Mouse (Mus musculus) neural tube, embryonic 11.5 days (tissue): ENCODE measurements at regions not wholly inside any gene's neighbourhood (a gene's known extent, or its start where the extent isn't known, plus 50 kb on each side); places are given as distances from the start of the nearest gene placed in this dataset.

Experiments used
- ATAC-seq: fragments of 200-750 bp; cut with Nextera tagmentation; 2 replicates; pipeline ENCODE4 v1.8.0; 2017; ENCODE audit warnings: moderate number of reproducible peaks, mild to moderate bottlenecking, moderate TSS enrichment, moderate library complexity; ENCODE audit not compliant: insufficient read depth, low FRiP score, low TSS enrichment
- DNase-seq: peaks from one replicate; pipeline ENCODE4 v3.0.0-alpha.2; 2015; ENCODE audit warnings: low spot score
- H3K27ac ChIP-seq: fragments of 300-500 bp; sonication (generic); 2 replicates; pipeline ENCODE4 v1.5.1; 2014; ENCODE audit warnings: low read depth, mild to moderate bottlenecking, low read length
- H3K27me3 ChIP-seq: fragments of 300-500 bp; sonication (generic); 2 replicates; pipeline ENCODE4 v1.6.1; 2014; ENCODE audit warnings: mild to moderate bottlenecking, low read length, mixed read lengths; ENCODE audit not compliant: control insufficient read depth, insufficient read depth
- H3K36me3 ChIP-seq: fragments of 300-500 bp; sonication (generic); 2 replicates; pipeline ENCODE4 v1.6.1; 2014; ENCODE audit warnings: mild to moderate bottlenecking, low read length, moderate library complexity, mixed read lengths; ENCODE audit not compliant: control insufficient read depth, insufficient read depth
- H3K4me1 ChIP-seq: fragments of 300-500 bp; sonication (generic); 2 replicates; pipeline ENCODE4 v1.6.1; 2014; ENCODE audit warnings: low read length, mixed read lengths; ENCODE audit not compliant: control insufficient read depth, insufficient read depth
- H3K4me2 ChIP-seq: fragments of 300-500 bp; sonication (generic); 2 replicates; pipeline ENCODE4 v1.6.1; 2014; ENCODE audit warnings: low read depth, mild to moderate bottlenecking, moderate library complexity
- H3K4me3 ChIP-seq: fragments of 300-500 bp; sonication (generic); 2 replicates; pipeline ENCODE4 v1.5.1; 2014; ENCODE audit warnings: low read depth, low read length
- H3K9ac ChIP-seq: fragments of 300-500 bp; sonication (generic); 2 replicates; pipeline ENCODE4 v1.6.1; 2014; ENCODE audit warnings: mild to moderate bottlenecking, low read length
- H3K9me3 ChIP-seq: fragments of 300-500 bp; sonication (generic); 2 replicates; pipeline ENCODE4 v1.6.1; 2016; ENCODE audit warnings: low read length; ENCODE audit not compliant: control insufficient read depth
- WGBS: fragments of 180-500 bp; shearing (Covaris S2); extraction: QIAGEN DNeasy Blood & Tissue Kit; methylation state at CpG from one replicate; pipeline ENCODE4 v1.1.7; 2014; 5-methylcytosine and 5-hydroxymethylcytosine counted together

DNA sequence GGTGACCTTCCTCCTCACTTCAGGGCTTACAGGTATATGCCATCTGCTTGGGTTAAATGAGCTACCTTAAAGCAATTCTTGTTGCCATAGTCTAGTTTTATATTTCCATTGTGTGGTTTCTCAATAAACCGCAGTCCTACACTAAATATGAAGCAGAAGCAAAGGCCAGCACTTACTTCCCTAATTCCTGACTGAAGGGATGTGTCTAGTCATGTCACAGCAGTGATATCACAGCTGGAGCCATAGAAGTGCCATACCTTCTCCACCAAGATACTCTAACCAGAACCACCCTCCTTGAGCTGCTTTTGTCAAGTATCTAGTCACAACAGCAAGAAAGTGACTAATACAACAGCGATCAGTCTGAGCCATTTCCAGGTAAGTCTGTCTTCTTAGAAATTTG, 283.6 kb upstream of the Myo3a start:
- WGBS, result 80% methylated on average over 2 of the region's 2 CpGs
- Histone ChIP-seq H3K27me3 (no peaks in the 10 kb centered on the region), H3K27ac (no peak overlapping the region), H3K4me2 (no peak overlapping the region), H3K9me3 (no peaks in the 10 kb centered on the region), H3K9ac (no peak overlapping the region), H3K4me1 (no peaks in the 10 kb centered on the region), H3K4me3 (no peak overlapping the region), H3K36me3 (no peaks in the 10 kb centered on the region)
- ATAC-seq, result no peak
- DNase-seq, result no peak

GRCm38 (mm10) chr2:21946484-21946883, 280.8 kb upstream of the Myo3a start:
- Histone ChIP-seq H3K9me3 (no peaks in the 10 kb centered on the region), H3K4me2 (no peak overlapping the region), H3K27ac (no peak overlapping the region), H3K36me3 (no peaks in the 10 kb centered on the region), H3K4me1 (no peaks in the 10 kb centered on the region), H3K27me3 (no peaks in the 10 kb centered on the region), H3K4me3 (no peak overlapping the region), H3K9ac (no peak overlapping the region)
- WGBS, result 89% methylated on average over 2 of the region's 2 CpGs
- DNase-seq, result no peak
- no peak for ATAC-seq

- Histone ChIP-seq H3K9me3 (no peaks in the 10 kb centered on the region), H3K4me2 (no peak overlapping the region), H3K27ac (no peak overlapping the region), H3K9ac (no peak overlapping the region), H3K27me3 (no peaks in the 10 kb centered on the region), H3K36me3 (no peaks in the 10 kb centered on the region), H3K4me3 (no peak overlapping the region), H3K4me1 (no peaks in the 10 kb centered on the region)
- WGBS, result 73% methylated on average over 3 of the region's 3 CpGs
- DNase-seq (no peak), ATAC-seq (no peak)
Measured at GRCm38 (mm10) chr2:21951279-21951678, 276.0 kb upstream of the Myo3a start.

DNA sequence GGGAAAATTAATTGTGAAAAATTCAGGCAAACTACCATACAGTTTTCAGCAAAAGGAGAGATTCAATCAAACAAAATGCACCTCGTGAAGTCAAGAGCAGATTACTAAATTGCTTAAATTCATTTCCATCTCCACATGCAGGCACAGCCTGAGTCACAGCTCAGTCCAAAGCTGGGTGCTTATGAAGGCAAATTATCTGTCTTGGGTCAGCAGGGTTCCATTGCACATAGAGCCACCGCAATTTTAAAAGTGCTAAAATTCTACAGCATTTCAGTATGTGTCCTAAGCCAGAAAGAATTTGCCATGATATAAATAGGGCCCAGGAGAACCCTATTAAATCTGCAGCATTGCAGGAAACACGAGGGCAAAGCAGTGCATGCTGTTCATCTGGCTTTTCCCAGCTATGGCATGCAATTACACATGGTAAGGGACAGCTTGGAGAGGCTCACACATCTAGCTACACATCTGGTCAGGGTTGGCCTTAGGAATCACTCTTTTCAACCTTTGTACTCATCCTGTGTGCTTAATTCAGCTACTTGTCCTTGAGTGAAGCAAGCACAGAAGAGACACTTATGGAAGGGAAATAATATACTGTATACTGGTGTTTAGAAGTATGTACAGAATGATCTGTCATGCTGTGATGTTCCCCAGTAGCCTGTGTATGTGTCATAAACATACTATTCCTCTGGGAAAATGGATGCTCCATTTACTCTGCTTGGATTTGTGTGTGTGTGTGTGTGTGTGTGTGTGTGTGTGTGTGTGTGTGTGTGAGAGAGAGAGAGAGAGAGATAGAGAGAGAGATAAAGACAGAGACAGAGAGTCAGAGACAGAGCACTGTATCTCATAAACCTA, 271.0 kb upstream of the Myo3a start:
- Histone ChIP-seq H3K27ac (no peak overlapping the region), H3K27me3 (no peaks in the 10 kb centered on the region), H3K4me3 (no peak overlapping the region), H3K9ac (no peak overlapping the region), H3K4me2 (no peak overlapping the region), H3K9me3 (no peaks in the 10 kb centered on the region), H3K36me3 (no peaks in the 10 kb centered on the region), H3K4me1 (no peaks in the 10 kb centered on the region)
- ATAC-seq (no peak), DNase-seq (no peak)
- WGBS, result 69% methylated on average over 3 of the region's 3 CpGs

DNA sequence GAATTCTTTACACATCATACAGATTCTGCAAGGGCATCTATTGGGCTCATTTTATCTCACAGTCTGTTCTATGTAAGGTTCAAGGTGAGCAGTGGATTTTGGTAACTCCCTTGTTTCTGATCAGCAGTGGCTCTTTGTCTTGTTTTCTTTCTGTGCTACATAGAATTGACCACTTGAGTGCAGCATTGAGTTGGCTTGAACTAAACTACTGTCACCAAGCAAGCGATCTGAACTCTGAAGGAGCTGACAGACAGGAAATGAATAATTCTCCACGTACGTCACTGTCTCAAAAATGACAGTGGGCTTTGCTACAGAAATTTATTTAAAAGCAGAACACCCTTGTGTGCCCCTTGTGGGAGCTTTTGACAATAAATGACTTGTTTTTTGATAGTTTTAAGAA, 268.9 kb upstream of the Myo3a start:
- WGBS, result 4% methylated on average over 3 of the region's 3 CpGs
- Histone ChIP-seq H3K9me3 (no peaks in the 10 kb centered on the region), H3K27me3 (no peaks in the 10 kb centered on the region), H3K4me2 (no peak overlapping the region), H3K9ac (no peak overlapping the region), H3K4me1 (peaks cover 2% of the 10 kb centered on the region), H3K4me3 (no peak overlapping the region), H3K36me3 (no peaks in the 10 kb centered on the region), H3K27ac (no peak overlapping the region)
- peak; percentile 42 for DNase-seq
- ATAC-seq, result peak; percentile 74

DNA sequence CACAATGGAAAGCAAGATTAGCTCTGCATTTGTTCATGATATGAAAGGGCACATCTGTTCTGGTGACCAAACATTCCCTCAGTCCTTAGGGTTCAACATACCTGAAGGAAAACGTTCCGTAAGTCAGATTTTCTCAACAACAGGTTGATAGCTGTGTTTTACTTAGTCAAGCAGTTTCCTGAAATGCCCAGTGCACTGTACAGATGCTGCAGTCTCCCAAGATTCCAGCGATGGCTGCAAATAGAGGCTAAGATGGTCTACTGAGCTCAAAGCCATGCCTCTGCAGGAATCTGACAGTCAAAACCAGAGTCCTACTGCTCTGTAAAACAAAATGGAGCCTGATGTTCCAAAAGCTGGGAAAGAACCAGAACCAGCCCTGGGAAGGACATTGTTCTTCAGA, 268.5 kb upstream of the Myo3a start:
- Histone ChIP-seq H3K4me1 (peaks cover 3% of the 10 kb centered on the region), H3K4me2 (no peak overlapping the region), H3K9me3 (no peaks in the 10 kb centered on the region), H3K9ac (no peak overlapping the region), H3K27ac (no peak overlapping the region), H3K4me3 (no peak overlapping the region), H3K36me3 (no peaks in the 10 kb centered on the region), H3K27me3 (no peaks in the 10 kb centered on the region)
- WGBS, result 63% methylated on average over 3 of the region's 3 CpGs
- DNase-seq (no peak), ATAC-seq (0 out of 2 replicates have a peak, but pooled peaks have one; percentile 18)

DNA sequence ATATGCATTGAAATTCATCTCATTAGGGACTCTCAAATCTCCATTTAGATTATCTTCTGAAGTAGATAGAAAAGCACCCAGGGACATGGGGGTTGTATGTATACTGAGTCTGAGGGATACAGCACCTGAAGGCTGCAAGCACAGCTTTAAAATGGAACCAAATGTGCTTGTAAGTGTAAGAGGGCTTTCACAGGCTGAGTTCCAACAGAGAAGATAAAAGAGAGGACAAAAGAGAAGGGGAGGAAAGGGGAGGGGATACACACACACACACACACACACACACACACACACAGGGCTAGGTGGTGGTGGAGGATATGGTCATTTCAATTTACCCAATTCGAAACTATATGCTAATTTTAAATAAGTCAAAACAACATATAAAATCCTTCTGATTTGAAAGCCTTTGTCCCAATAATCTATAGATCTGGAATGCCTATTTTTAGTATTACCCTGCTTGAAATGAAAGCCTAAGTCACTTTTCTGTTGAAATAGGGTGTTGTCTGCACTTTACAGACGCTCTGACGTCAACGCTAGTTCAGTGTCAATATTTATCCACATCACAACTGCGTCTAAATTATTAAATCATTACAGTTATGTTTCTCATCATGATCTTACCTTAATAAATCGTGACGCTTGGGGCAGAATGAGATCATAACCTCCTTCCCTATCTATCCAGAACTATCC, 263.8 kb upstream of the Myo3a start:
- peak overlapping the region; percentile 2 for H3K4me2 ChIP-seq
- WGBS, result 7% methylated on average over 7 of the region's 7 CpGs
- no peak for DNase-seq

DNA sequence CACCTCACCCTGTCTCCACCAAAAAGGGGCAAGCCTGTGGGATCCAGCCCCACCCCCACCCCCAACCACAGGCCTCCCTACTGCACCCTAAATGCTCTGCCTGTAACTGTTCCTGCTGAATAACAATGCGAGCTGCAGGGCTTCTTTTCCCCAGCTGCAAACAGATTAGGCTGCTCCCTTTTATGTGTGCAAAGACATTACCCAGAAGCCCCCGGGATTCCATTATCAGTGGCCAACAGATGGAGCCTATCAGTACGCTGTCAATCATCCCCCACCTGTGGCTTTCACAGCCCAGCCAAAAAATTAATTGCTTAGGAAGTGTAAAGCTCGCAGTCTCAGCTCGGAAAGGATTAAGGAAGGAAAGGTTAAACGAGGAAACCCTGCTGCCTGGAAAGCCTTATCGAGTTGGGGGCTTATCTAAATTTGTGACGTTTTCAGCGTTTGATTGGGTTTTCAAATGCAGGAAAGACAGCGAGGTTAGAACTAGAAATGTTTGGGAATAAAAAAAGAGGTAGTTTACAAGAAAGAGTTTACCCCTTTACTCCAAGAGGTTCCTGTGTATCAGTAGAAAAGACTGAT, 263.2 kb upstream of the Myo3a start:
- 2% methylated on average over 10 of the region's 10 CpGs for WGBS
- H3K4me2 ChIP-seq, result peak overlapping the region; percentile 2

More for the DNA sequence above, 263.8 kb upstream of the Myo3a start:
- Histone ChIP-seq H3K4me3 (no peak overlapping the region), H3K9ac (peak overlapping the region; percentile 9; the same call in 1 of the 2 replicates), H3K36me3 (no peaks in the 10 kb centered on the region), H3K27ac (0 out of 2 replicates have a peak overlapping the region, but pooled peaks have one; percentile 29), H3K27me3 (no peaks in the 10 kb centered on the region), H3K9me3 (no peaks in the 10 kb centered on the region), H3K4me1 (peaks cover 3% of the 10 kb centered on the region)
- peak; percentile 32; the same call in 1 of the 2 replicates for ATAC-seq

More for the DNA sequence above, 263.2 kb upstream of the Myo3a start:
- Histone ChIP-seq H3K9me3 (no peaks in the 10 kb centered on the region), H3K27ac (0 out of 2 replicates have a peak overlapping the region, but pooled peaks have one; percentile 29), H3K9ac (peak overlapping the region; percentile 9; the same call in 1 of the 2 replicates), H3K27me3 (no peaks in the 10 kb centered on the region), H3K4me1 (peaks cover 3% of the 10 kb centered on the region), H3K4me3 (no peak overlapping the region), H3K36me3 (no peaks in the 10 kb centered on the region)
- peak; percentile 67 for DNase-seq
- peak; percentile 84 for ATAC-seq
